Mouse (Mus musculus) adrenal gland, adult (tissue): Measurements from ENCODE around the gene Tln1.

Experiments used
- DNase-seq, 2 experiments: peaks; one replicate each; pipeline ENCODE4 v3.0.0; 2022 to 2023; ENCODE audit warnings: low spot score in 1 of 2; ENCODE audit not compliant: inconsistent age in 2 of 2

Gene Tln1

DNA sequence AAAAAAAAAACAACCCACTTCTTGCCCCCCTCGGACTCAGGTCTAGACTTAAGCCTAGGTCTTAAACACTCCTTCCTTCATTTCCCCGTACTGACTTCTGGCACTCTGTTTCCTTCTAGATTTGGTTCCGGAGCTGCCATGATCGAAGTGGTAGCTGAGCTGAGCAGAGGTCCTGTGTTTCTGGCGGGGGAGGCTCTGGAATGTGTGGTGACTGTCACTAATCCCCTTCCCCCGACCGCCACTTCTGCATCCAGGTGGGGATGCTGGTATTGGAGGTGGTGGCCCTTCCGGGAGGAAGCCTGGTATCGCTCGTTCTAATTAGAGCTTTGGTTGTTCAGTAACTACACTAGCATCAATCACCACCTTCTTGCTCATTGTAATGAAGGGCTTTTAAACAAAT, 16.8 kb upstream of the Tln1 start:
- peak in 1 of 2 experiments; percentile 64 for DNase-seq

- peak; percentile 94 to 98 for DNase-seq
These were observed 16.1 kb upstream of the Tln1 start, which contains the start of the genes Rgp1 and Gba2 for GRCm38 (mm10) chr4:43578376-43579204. Gene Rgp1, plus strand, starts transcription at chr4:43578715. Gene Gba2, minus strand, starts transcription at chr4:43578873.

DNA sequence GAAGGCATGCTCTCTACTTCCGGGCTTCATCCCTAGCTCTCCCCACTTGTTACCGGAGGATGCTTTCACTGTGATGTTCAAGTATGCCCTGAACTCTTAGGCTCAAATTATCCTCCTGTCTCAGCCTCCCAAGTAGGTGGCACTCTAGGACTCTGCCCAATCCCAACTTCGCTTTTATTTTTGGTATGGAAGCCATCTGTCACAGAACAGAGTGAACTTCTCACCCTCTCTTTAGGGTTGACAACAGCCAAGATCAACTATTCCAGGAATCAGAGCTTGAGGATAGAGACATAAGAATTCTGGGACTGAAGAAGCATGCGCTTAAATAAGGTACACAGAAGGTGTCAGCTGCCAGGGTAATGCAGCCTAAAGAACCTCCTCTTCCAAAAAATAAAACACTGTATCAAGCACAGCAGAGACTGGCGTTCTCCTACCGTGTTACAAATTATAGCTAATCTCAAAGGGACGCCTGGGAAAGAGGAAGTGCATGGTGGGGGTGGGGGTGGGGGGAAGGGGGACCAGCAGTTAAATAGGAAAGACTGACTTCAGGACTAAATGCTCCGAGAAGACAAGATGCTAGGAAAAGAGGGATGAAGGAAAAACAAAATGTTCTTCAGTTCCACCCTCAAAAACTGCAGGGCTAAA, 14.9 kb upstream of the Tln1 start:
- DNase-seq: no peak

DNA sequence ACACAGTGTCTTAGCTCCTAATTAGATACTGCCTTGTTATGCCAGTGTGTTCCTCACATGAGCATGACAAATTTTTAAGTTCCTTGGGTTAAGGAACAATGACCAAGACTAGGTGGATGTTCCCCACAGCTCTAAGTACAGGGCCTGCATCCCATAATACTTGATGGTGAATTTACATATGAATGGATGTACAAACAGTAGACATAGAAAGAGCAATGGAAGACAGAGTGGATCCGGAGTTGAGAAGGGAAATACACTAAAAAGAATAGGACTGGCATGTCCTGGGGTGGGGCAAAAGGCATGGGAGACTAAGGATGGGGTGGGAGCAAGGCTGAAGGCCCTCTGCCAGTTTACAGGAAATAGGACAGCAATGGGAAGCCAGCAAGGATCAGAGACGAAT, 12.9 kb upstream of the Tln1 start:
- DNase-seq: no peak

DNA sequence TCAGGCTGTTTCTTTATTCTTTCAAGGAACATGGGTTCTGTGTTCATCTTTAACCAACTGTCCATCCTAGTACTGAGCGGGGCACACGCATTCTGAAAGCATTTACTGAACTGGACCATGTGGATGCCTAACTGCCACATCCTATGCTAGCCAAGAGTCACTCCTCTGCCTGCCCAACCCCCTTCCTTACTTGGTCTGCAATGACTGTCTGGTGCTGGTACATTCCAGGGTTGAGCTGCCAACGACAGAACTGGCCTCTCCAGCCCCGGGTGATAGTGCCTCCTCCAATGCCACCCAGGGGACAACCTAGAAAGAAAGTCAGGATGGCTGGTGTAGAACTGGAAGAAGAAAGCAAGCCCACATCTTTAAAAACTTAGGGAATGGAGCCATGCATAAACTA, 11.1 kb upstream of the Tln1 start:
- DNase-seq: no peak

- DNase-seq: no peak
These were observed 9.0 kb upstream of the Tln1 start for GRCm38 (mm10) chr4:43571395-43572045.

GRCm38 (mm10) chr4:43567140-43567539, 4.6 kb upstream of the Tln1 start:
- DNase-seq: no peak

- peak in 1 of 2 experiments; percentile 68 for DNase-seq
These were observed 1.7 kb upstream of the Tln1 start for GRCm38 (mm10) chr4:43564231-43564630.

GRCm38 (mm10) chr4:43563601-43563875, 1.0 kb upstream of the Tln1 start:
- peak in 1 of 2 experiments; percentile 71 for DNase-seq

- DNase-seq: peak; percentile 48 to 72
These were observed 494 bp upstream of the Tln1 start for GRCm38 (mm10) chr4:43562769-43563600.

DNA sequence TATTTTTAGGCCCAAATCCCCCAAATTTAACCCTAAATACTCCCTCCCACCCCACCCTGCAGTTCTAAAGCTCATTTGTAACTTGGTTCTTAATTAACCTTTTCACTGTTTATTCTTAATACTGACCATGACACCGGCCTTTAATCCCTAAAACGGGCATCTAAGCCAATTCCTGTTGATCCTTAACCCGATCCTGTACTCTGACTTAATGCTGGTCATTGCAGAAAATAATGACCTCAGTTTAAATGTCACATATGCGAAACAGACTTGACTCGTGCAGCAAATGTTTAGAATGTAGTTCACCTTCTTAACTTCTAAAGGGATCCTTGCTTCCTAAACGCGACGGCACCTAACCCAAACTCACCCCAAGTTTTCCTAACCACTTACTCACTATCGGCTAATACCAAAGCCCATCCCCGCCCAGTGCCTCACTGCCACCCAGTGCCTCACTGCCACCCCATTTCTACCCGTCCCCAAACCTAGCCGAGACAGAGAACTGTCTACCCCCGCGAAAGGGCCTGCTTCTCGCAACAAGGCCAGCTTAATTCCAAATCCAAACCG, 975 bp downstream of the Tln1 start:
- DNase-seq: no peak

DNA sequence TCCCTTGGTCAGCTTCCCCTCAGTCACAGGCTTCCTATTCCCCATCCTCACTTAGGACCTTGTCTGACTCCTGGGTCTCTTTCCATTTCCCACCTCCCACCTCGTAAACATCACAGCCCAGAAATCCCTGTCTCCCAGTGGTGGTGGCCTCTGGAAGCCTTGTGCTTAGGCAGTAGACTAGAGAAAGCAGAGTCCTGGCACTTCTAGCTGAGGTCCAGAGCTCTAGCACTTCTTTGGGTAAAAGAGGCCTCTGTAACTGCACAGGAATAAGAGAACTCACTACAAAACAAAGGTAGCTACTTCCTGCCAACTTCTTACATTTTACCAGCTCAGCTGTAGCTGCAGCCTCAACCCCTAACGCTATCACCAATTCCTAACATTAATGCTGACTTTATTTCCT, 1.5 kb downstream of the Tln1 start:
- peak in 1 of 2 experiments; percentile 73 for DNase-seq

DNA sequence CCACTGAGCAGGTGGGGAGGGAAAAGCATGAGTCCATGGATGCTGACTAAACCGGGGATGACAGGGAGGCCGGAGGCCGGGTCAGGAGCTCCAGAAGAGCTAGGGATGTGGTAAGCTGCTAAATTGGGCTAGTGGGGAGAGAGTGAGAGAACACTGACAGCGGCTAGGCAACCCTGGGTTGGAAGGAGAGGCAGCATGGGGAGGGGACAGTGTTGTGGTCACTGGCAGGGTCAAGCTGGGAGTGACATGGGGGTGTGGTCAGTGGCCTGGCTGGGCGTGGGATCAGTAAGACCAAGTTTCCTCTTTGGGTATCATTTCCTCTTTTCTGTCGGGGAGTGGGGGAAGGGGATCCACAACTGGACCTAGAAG, 2.3 kb downstream of the Tln1 start:
- DNase-seq: peak; percentile 77 to 87

GRCm38 (mm10) chr4:43559519-43560242, 2.8 kb downstream of the Tln1 start:
- peak in 1 of 2 experiments; percentile 78 for DNase-seq

- peak; percentile 87 to 94 for DNase-seq
These were observed 3.7 kb downstream of the Tln1 start for GRCm38 (mm10) chr4:43558631-43559356.

DNA sequence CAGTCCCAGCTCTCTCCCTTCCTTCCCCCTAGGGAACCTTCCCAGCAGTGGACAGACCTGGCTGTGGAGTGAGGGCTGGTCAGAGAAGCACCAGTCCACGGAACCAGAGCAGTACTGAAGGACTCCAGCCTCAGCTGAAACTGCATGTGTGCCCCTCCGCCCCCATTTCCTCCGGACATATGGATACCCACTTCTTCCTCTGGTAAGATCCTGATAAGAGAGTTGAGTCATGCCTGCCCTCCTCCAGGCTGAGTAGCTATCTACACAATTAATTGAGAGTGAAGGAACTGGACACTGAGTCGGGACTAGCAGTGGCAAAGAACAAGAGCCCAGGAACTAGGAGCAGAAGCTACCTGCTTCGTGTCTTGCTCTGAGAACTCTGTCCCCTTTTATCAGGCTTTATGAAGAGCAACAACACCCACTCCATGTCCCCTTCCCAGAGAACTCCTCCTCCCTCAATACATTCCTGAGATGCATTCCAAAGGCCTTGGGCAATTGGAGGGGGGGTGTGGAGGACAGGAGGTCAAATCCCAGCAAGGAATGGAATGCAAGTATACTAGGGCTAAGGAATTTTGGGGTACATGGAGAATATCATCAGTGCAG, 4.4 kb downstream of the Tln1 start:
- DNase-seq: peak; percentile 50 to 81

- no peak for DNase-seq
These were observed 6.6 kb downstream of the Tln1 start for GRCm38 (mm10) chr4:43555926-43556325.

DNA sequence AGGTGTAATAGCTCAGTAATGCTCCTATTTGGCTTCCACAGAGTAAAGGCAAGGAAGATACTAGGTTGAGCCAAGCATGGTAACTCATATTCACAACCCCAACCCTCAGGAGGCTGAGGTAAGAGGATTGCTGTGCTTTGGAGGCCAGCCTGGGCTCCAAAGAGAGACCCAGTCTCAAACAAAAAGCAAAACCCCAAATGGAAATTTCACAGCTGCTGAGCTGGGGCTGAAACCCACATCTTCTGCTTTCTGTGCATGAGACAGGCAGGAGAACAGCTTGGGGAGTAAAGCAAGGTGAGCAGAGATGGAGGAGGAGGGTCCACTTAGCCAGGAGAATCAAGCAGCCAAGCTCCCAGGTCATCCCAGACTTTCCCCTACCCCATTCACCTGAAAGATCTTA, 8.6 kb downstream of the Tln1 start:
- no peak for DNase-seq

GRCm38 (mm10) chr4:43552437-43552836, 10.1 kb downstream of the Tln1 start:
- DNase-seq: no peak
